Mouse (Mus musculus): ENCODE measurements around the gene Lmod3. TPM values are rescaled to one million over a fixed set of nuclear protein-coding genes. Genes with fewer than 3 reads are reported as not detected.

Lmod3 gene
- polyA plus RNA-seq, 1 experiment = 55.6 TPM

- Histone ChIP-seq H3K27me3 (ENCODE audit: control insufficient read depth, insufficient read depth, insufficient read length) (no peaks in the 10 kb centered on the region), H3K4me2 (ENCODE audit: low read depth) (peak overlapping the region; percentile 85), H3K36me3 (ENCODE audit: control insufficient read depth, insufficient read depth) (peaks cover 13% of the 10 kb centered on the region), H3K79me2 (ENCODE audit: control insufficient read depth, insufficient read depth) (peaks cover 52% of the 10 kb centered on the region), H3ac (ENCODE audit: control insufficient read depth, insufficient read length) (peak overlapping the region; percentile 40), H3K4me3 (peak overlapping the region; percentile 62)
- TF ChIP-seq SRF (IDR thresholded peaks at IDR 0.05; ENCODE audit: control insufficient read depth, insufficient read length, low read depth) = no peak
- TF ChIP-seq POLR2A (IDR thresholded peaks at IDR 0.05; ENCODE audit: insufficient read length, low read depth) = no peak
- TF ChIP-seq POLR2AphosphoS2 (IDR thresholded peaks at IDR 0.05; ENCODE audit: insufficient read length, low read depth) = no peak
Observed at GRCm38 (mm10) chr6:97204952-97205351, 47.6 kb downstream of the Lmod3 start.

- peaks cover 13% of the 10 kb centered on the region for H3K36me3 ChIP-seq (ENCODE audit: control insufficient read depth, insufficient read depth)
- H3K27me3 ChIP-seq (ENCODE audit: control insufficient read depth, insufficient read depth, insufficient read length) = no peaks in the 10 kb centered on the region
- H3ac ChIP-seq (ENCODE audit: control insufficient read depth, insufficient read length) = peak overlapping the region; percentile 40
- TF ChIP-seq TCF12 (IDR thresholded peaks at IDR 0.05; ENCODE audit: insufficient read depth, poor library complexity, severe bottlenecking) (no peak), MAX (IDR thresholded peaks at IDR 0.05; ENCODE audit: low read depth) (peak; percentile 1), USF1 (IDR thresholded peaks at IDR 0.05; ENCODE audit: low read depth) (no peak), E2F4 (IDR thresholded peaks at IDR 0.05; ENCODE audit: insufficient read depth) (no peak), CEBPB (IDR thresholded peaks at IDR 0.05; ENCODE audit: insufficient read depth, poor library complexity, severe bottlenecking) (peak; percentile 65; the same call in 1 of the 2 replicates), POLR2A (IDR thresholded peaks at IDR 0.05; ENCODE audit: insufficient read length, low read depth) (no peak), TCF3 (IDR thresholded peaks at IDR 0.05; ENCODE audit: insufficient read length, low read depth) (no peak), REST (IDR thresholded peaks at IDR 0.05; ENCODE audit: insufficient read depth, insufficient read length) (no peak), SRF (IDR thresholded peaks at IDR 0.05; ENCODE audit: control insufficient read depth, insufficient read length, low read depth) (no peak), POLR2AphosphoS2 (IDR thresholded peaks at IDR 0.05; ENCODE audit: insufficient read length, low read depth) (no peak), MYOD1 (IDR thresholded peaks at IDR 0.05; ENCODE audit: control insufficient read depth in 1 of 3, insufficient read length in 2 of 3, low read depth in 2 of 3) (no peak), MYOG (IDR thresholded peaks at IDR 0.05; ENCODE audit: control insufficient read depth in 1 of 3, insufficient read depth in 1 of 3, insufficient read length in 2 of 3, low read depth in 2 of 3) (no peak)
- peak overlapping the region; percentile 85 for H3K4me2 ChIP-seq (ENCODE audit: low read depth)
- H3K79me2 ChIP-seq (ENCODE audit: control insufficient read depth, insufficient read depth) = peaks cover 58% of the 10 kb centered on the region
- H3K4me3 ChIP-seq = peak overlapping the region; percentile 62
Observed at GRCm38 (mm10) chr6:97204252-97204869, 48.2 kb downstream of the Lmod3 start.

GRCm38 (mm10) chr6:97202477-97202876, 50.1 kb downstream of the Lmod3 start:
- Histone ChIP-seq H3K4me2 (ENCODE audit: low read depth) (peak overlapping the region; percentile 35), H3ac (ENCODE audit: control insufficient read depth, insufficient read length) (no peak overlapping the region), H3K79me2 (ENCODE audit: control insufficient read depth, insufficient read depth) (peaks cover 77% of the 10 kb centered on the region), H3K4me3 (no peak overlapping the region), H3K27me3 (ENCODE audit: control insufficient read depth, insufficient read depth, insufficient read length) (no peaks in the 10 kb centered on the region), H3K36me3 (ENCODE audit: control insufficient read depth, insufficient read depth) (peaks cover 26% of the 10 kb centered on the region)
- TF ChIP-seq REST (IDR thresholded peaks at IDR 0.05; ENCODE audit: insufficient read depth, insufficient read length) = no peak
- no peak for TF ChIP-seq CEBPB (IDR thresholded peaks at IDR 0.05; ENCODE audit: insufficient read depth, poor library complexity, severe bottlenecking)
- TF ChIP-seq MYOD1 (IDR thresholded peaks at IDR 0.05; ENCODE audit: control insufficient read depth in 1 of 3, insufficient read length in 2 of 3, low read depth in 2 of 3) = no peak
- no peak for TF ChIP-seq MYOG (IDR thresholded peaks at IDR 0.05; ENCODE audit: control insufficient read depth in 1 of 3, insufficient read depth in 1 of 3, insufficient read length in 2 of 3, low read depth in 2 of 3)
- TF ChIP-seq MAX (IDR thresholded peaks at IDR 0.05; ENCODE audit: low read depth) = no peak
- TF ChIP-seq TCF12 (IDR thresholded peaks at IDR 0.05; ENCODE audit: insufficient read depth, poor library complexity, severe bottlenecking) = no peak
- TF ChIP-seq E2F4 (IDR thresholded peaks at IDR 0.05; ENCODE audit: insufficient read depth) = no peak
- TF ChIP-seq POLR2A (IDR thresholded peaks at IDR 0.05; ENCODE audit: insufficient read length, low read depth) = no peak
- no peak for TF ChIP-seq USF1 (IDR thresholded peaks at IDR 0.05; ENCODE audit: low read depth)
- TF ChIP-seq POLR2AphosphoS2 (IDR thresholded peaks at IDR 0.05; ENCODE audit: insufficient read length, low read depth) = no peak
- TF ChIP-seq TCF3 (IDR thresholded peaks at IDR 0.05; ENCODE audit: insufficient read length, low read depth) = no peak
- TF ChIP-seq SRF (IDR thresholded peaks at IDR 0.05; ENCODE audit: control insufficient read depth, insufficient read length, low read depth) = no peak

- no peak for TF ChIP-seq POLR2AphosphoS2 (IDR thresholded peaks at IDR 0.05; ENCODE audit: insufficient read length, low read depth)
- no peak for TF ChIP-seq USF1 (IDR thresholded peaks at IDR 0.05; ENCODE audit: low read depth)
- no peak for TF ChIP-seq REST (IDR thresholded peaks at IDR 0.05; ENCODE audit: insufficient read depth, insufficient read length)
- TF ChIP-seq TCF3 (IDR thresholded peaks at IDR 0.05; ENCODE audit: insufficient read length, low read depth) = no peak
- no peak for TF ChIP-seq POLR2A (IDR thresholded peaks at IDR 0.05; ENCODE audit: insufficient read length, low read depth)
- TF ChIP-seq CEBPB (IDR thresholded peaks at IDR 0.05; ENCODE audit: insufficient read depth, poor library complexity, severe bottlenecking) = no peak
- Histone ChIP-seq H3ac (ENCODE audit: control insufficient read depth, insufficient read length) (no peak overlapping the region), H3K36me3 (ENCODE audit: control insufficient read depth, insufficient read depth) (peaks cover 46% of the 10 kb centered on the region), H3K79me2 (ENCODE audit: control insufficient read depth, insufficient read depth) (peaks cover 79% of the 10 kb centered on the region), H3K4me3 (no peak overlapping the region), H3K27me3 (ENCODE audit: control insufficient read depth, insufficient read depth, insufficient read length) (no peaks in the 10 kb centered on the region), H3K4me2 (ENCODE audit: low read depth) (no peak overlapping the region)
Observed at GRCm38 (mm10) chr6:97200437-97200836, 52.1 kb downstream of the Lmod3 start.

Other genes starting within 250 kb of the Lmod3 start
- gene Fam19a4, start 192.3 kb downstream of the Lmod3 start, polyA plus RNA-seq (2012; fragmentation: generic; extraction: Trizol) = not detected
- gene Eogt, start 103.6 kb downstream of the Lmod3 start, polyA plus RNA-seq (2012; fragmentation: generic; extraction: Trizol) = 4.4 TPM
- 11.7 TPM for gene Tmf1, start 73.6 kb downstream of the Lmod3 start, polyA plus RNA-seq (2012; fragmentation: generic; extraction: Trizol)
- 43.7 TPM for gene Uba3, start 47.1 kb downstream of the Lmod3 start, polyA plus RNA-seq (2012; fragmentation: generic; extraction: Trizol)
- 750 TPM for gene Arl6ip5, start 42.1 kb downstream of the Lmod3 start, polyA plus RNA-seq (2012; fragmentation: generic; extraction: Trizol)